Comparison of ENCODE assay signal across 10 mouse cellular contexts in genomic region chr3:68980898-68981297, GRCm38 (mm10). TPM values are rescaled to one million over a fixed set of nuclear protein-coding genes. Genes with fewer than 3 reads are reported as not detected.
DNase-seq lines count a peak whose midpoint lies in the region; ATAC-seq and TF ChIP-seq lines count a peak whose summit lies in the region.
"Had no signal": no experiment of that assay in that cellular context is flagged by ENCODE, and none has a peak within 500 bp of the region (broad histone marks: within the 10 kb centered on the region; RNA-seq: fewer than 3 reads in every experiment).

No protein-coding gene starts in this region.

- no peaks in the 10 kb centered on the region for H3K27me3 ChIP-seq in liver, adult 2 months (ENCODE audit: control insufficient read depth, insufficient read depth, low read length)
- H3K27me3 ChIP-seq in liver, embryonic 12.5 days (replicated peaks) = no peaks in the 10 kb centered on the region
- H3K27me3 ChIP-seq: heart, embryonic 13.5 days had no signal

- no peak overlapping the region for H3K4me2 ChIP-seq in liver, embryonic 12.5 days
- H3K4me2 ChIP-seq: heart, embryonic 13.5 days had no signal

- peak; percentile 4 for DNase-seq in liver, adult 2 months (ENCODE audit: extremely low read depth, low read depth, low spot score)
- DNase-seq in thymus, postnatal 4 days = peak; percentile 75
- no peak for DNase-seq in urinary bladder, adult 2 months (ENCODE audit: low spot score)
- no peak for DNase-seq in adrenal gland, postnatal 25 days
- DNase-seq in right cerebral cortex, adult 2 months (ENCODE audit: low spot score in 2 of 2) = no peak
- DNase-seq: kidney, postnatal 25 days had no signal

- no peak for TF ChIP-seq CTCF in liver, adult 2 months (IDR thresholded peaks at IDR 0.05; ENCODE audit: low read depth, low read length)

- no peak overlapping the region for H3K9ac ChIP-seq in liver, adult 2 months (ENCODE audit: low read depth, low read length)
- H3K9ac ChIP-seq in liver, embryonic 12.5 days = no peak overlapping the region
- H3K9ac ChIP-seq: heart, embryonic 13.5 days had no signal

- no peaks in the 10 kb centered on the region for H3K9me3 ChIP-seq in liver, embryonic 12.5 days (replicated peaks)
- H3K9me3 ChIP-seq: heart, embryonic 13.5 days had no signal

- H3K36me3 ChIP-seq in liver, adult 2 months (ENCODE audit: control insufficient read depth, insufficient read depth, low read length) = peaks cover 3% of the 10 kb centered on the region; the same call in 1 of the 2 replicates
- peaks cover 10% of the 10 kb centered on the region; the same call in 1 of the 2 replicates for H3K36me3 ChIP-seq in liver, embryonic 12.5 days

- no peaks in the 10 kb centered on the region for H3K4me1 ChIP-seq in liver, adult 2 months (ENCODE audit: control insufficient read depth, insufficient read depth, low read length)
- H3K4me1 ChIP-seq in liver, embryonic 12.5 days = peaks cover 46% of the 10 kb centered on the region

- no peak for TF ChIP-seq POLR2A in liver, adult 2 months (IDR thresholded peaks at IDR 0.05; ENCODE audit: extremely low read depth, insufficient read depth, low read length)

- H3K4me3 ChIP-seq in liver, adult 2 months (ENCODE audit: insufficient read depth, low read depth, low read length) = no peak overlapping the region
- no peak overlapping the region for H3K4me3 ChIP-seq in liver, embryonic 12.5 days
- H3K4me3 ChIP-seq: heart, embryonic 13.5 days had no signal

- H3K79me2 ChIP-seq in liver, adult 2 months (ENCODE audit: control insufficient read depth, insufficient read depth, low read length) = no peaks in the 10 kb centered on the region

- 77% methylated on average over 9 of the region's 9 CpGs for WGBS in liver, adult 2 months
- WGBS in liver, embryonic 12.5 days (ENCODE audit: insufficient replicate concordance) = 54% methylated on average over 9 of the region's 9 CpGs

- ATAC-seq in liver, embryonic 12.5 days = no peak
- peak; percentile 75 for ATAC-seq in granulocyte monocyte progenitor cell, adult 5-6 weeks (replicated peaks; ENCODE audit: poor library complexity, severe bottlenecking)
- ATAC-seq in megakaryocyte, adult 5-6 weeks (ENCODE audit: poor library complexity, severe bottlenecking) = peak; percentile 87

- H3K27ac ChIP-seq in liver, adult 2 months (replicated peaks; ENCODE audit: insufficient read depth, low read depth, low read length) = no peak overlapping the region
- no peak overlapping the region for H3K27ac ChIP-seq in liver, embryonic 12.5 days
- H3K27ac ChIP-seq: heart, embryonic 13.5 days had no signal

RNA-seq across cellular contexts. Expression of gene Ift80, which starts 23.5 kb away (rescaled TPM):
- total RNA-seq in liver, adult 2 months (2014; rRNA removed) = 3.3 and 4.1 TPM in 2 replicates
- polyA plus RNA-seq in liver, adult 2 months (2012; rRNA removed) = 0.76 and 0.98 TPM in 2 replicates
- polyA plus RNA-seq in liver, embryonic 12.5 days (2016; fragmentation: Nextera tagmentation; extraction: Ambion mirVana) = 6.8 and 7.1 TPM in 2 replicates
- total RNA-seq in granulocyte monocyte progenitor cell, adult 5-6 weeks (2014; fragmentation: Nextera tagmentation) = 11.9 and 16.4 TPM in 2 replicates
- total RNA-seq in granulocyte monocyte progenitor cell, adult 5-6 weeks (2017) = 20.2 and 27.6 TPM in 2 replicates
- total RNA-seq in megakaryocyte, adult 5-6 weeks (2015) = 8.0 and 10.8 TPM in 2 replicates
- total RNA-seq in megakaryocyte, adult 5-6 weeks (2017) = 13.7 and 15.2 TPM in 2 replicates
- polyA plus RNA-seq in urinary bladder, adult 2 months (2012; rRNA removed) = 9.5 and 10.2 TPM in 2 replicates
- 17.3 and 25.4 TPM in 2 replicates for total RNA-seq in adrenal gland, postnatal 25 days (2021)

RNA-seq across cellular contexts. Expression of gene Smc4, which starts 23.6 kb away (rescaled TPM):
- 6.4 and 8.6 TPM in 2 replicates for total RNA-seq in liver, adult 2 months (2014; rRNA removed)
- 1.0 and 1.1 TPM in 2 replicates for polyA plus RNA-seq in liver, adult 2 months (2012; rRNA removed)
- polyA plus RNA-seq in liver, embryonic 12.5 days (2016; fragmentation: Nextera tagmentation; extraction: Ambion mirVana) = 178 and 181 TPM in 2 replicates
- 115 and 179 TPM in 2 replicates for total RNA-seq in granulocyte monocyte progenitor cell, adult 5-6 weeks (2014; fragmentation: Nextera tagmentation)
- 624 and 700 TPM in 2 replicates for total RNA-seq in granulocyte monocyte progenitor cell, adult 5-6 weeks (2017)
- total RNA-seq in megakaryocyte, adult 5-6 weeks (2015) = 263 and 290 TPM in 2 replicates
- 541 and 545 TPM in 2 replicates for total RNA-seq in megakaryocyte, adult 5-6 weeks (2017)
- polyA plus RNA-seq in urinary bladder, adult 2 months (2012; rRNA removed) = 11.8 and 15.6 TPM in 2 replicates
- total RNA-seq in adrenal gland, postnatal 25 days (2021) = 42.7 and 48.5 TPM in 2 replicates

Comparison
In these comparisons a context has a peak if more than half of its experiments do, and no peak if none do; other contexts are left out.
1. DNase-seq: peak in liver, adult 2 months (single experiment) and thymus, postnatal 4 days (single experiment); none in urinary bladder, adult 2 months (single experiment), adrenal gland, postnatal 25 days (single experiment) and right cerebral cortex, adult 2 months (0 of 2).